Mouse (Mus musculus) inflammation-experienced regulatory T-cells, adult 6 months (primary cell): ENCODE results near the gene Cpvl. TPM values are rescaled to one million over a fixed set of nuclear protein-coding genes. Genes with fewer than 3 reads are reported as not detected.

ENCODE experiments used
- ATAC-seq: one replicate; pipeline ENCODE4 v1.8.0; 2017
- polyA plus RNA-seq, 3 experiments: library from polyadenylated mRNA; unstranded; fragments of 100-300 nt; shearing (Covaris generic); gene quantifications; one replicate each; pipeline ENCODE4 v1.2.1; 2017

The Cpvl gene
- polyA plus RNA-seq = not detected

DNA sequence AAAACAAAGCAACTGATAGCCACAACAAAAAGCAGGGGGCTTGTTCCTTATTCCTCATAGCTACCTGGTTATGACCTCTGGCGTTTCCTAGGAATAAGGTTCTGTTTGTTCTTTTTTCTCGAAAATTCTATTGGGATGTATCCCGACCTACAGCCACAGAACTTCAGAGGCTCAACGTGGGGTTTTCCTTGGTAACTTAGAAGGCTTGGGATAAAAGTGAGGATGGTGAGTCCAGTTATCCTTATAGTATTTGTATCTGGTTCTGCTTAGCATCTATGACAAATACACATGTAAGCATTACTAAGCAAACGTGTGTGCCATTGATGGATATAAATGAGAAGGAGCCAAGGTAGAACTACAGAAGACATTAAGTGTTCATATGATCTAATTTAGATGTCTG is at the start of gene Cpvl:
Cpvl (minus strand) TSS at position 101 of the 400 bp plus-strand sequence.
- no peak for ATAC-seq

DNA sequence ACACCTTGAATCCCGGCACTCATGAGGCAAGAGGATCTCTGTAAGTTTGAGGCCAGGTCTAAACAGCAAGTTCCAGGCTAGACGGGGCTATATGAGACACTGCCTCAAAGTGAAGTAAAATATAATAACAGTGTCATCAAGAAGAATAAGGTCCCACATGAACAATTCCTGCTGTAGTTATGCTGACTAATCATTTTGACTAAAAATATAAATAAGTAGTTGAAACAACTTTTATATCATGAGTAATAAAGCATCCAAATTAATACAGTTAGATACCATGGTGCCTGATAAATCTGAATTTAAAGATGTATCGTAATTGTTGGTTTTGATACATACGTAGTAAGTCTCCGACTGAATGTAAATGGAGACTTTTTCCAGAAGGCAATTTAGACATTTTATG is 45.4 kb upstream of the Cpvl start:
- no peak for ATAC-seq

DNA sequence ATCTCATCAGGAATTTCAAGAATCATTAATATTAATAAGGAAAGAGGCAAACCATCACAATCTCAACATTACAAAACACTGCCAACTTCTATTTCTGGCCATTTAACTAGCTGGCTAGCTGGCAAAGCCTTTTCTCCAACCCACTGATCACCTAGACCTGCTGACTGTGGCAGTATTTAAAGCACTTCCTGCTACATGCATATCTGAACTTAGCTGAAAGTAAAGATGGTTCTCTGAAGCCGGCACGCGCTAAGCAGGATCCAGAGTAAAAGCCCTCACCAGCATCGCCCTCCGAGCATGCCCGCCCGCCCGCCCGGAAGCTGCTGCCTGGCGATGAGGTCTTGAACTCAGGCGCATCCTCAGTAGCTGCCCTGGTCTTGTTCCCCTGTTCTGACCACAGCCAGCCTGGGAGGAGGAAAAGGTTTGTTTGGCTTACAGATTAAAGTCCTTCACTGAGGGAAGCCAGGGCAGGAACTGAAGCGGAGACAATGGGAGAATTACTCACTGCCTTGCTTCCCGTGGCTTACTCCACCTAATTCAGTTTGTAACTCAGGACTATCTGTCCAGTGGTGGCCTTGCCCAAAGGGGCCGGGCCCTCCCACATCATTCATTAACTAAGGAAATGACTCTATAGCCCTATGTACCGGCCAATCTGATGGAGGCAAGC is 42.8 kb upstream of the Cpvl start:
- ATAC-seq = peak; percentile 58

- no peak for ATAC-seq
These were observed 40.4 kb upstream of the Cpvl start for GRCm38 (mm10) chr6:54018861-54019260.

- ATAC-seq = no peak
These were observed 39.6 kb upstream of the Cpvl start for GRCm38 (mm10) chr6:54018038-54018437.

DNA sequence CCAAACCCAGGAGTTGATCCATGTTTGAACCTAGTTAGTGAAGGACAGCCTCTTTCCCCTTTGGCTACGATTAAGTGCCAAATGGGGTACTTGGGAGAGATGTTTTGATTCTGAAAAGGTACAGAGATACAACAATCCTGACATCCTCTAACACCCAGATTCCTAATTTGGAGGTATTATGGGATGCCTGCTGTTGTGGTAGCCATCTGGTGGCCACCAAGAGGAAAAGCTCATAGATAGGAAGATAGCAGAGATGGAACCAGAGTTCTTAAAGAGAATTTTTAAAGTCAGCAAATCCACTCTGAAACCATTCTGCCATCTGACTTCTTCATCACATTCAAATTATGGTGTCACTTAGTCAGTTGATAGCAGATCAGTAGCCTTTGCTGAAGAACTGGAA is 33.7 kb upstream of the Cpvl start:
- no peak for ATAC-seq

GRCm38 (mm10) chr6:54010362-54010761 is 31.9 kb upstream of the Cpvl start:
- no peak for ATAC-seq

- ATAC-seq = no peak
These were observed 30.8 kb upstream of the Cpvl start for GRCm38 (mm10) chr6:54009293-54009692.

- no peak for ATAC-seq
These were observed 30.1 kb upstream of the Cpvl start for GRCm38 (mm10) chr6:54008448-54009120.

- no peak for ATAC-seq
These were observed 26.8 kb upstream of the Cpvl start for GRCm38 (mm10) chr6:54005302-54005701.

GRCm38 (mm10) chr6:53996226-53996955 is 17.9 kb upstream of the Cpvl start:
- no peak for ATAC-seq

DNA sequence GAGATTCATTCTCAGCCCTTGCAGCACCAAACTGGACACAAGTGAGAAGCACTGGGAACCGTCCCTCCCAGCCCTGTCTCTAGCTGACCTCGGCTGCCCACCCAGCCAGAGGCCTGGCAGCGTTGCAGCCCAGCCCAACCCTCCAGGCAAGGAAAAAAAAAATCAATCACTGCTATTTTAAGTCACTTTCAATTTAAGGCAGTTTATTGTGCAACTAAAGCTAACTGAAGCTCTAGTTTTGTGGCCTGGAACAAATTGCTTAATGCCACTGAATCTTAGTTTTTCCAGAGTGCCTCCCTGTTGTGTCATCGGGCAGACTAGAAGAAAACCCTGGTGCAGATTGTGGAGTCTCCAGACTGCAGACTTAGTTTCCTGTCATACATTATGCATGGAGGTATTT is 17.0 kb upstream of the Cpvl start:
- ATAC-seq = no peak

- no peak for ATAC-seq
These were observed 13.9 kb upstream of the Cpvl start for GRCm38 (mm10) chr6:53992386-53992785.

DNA sequence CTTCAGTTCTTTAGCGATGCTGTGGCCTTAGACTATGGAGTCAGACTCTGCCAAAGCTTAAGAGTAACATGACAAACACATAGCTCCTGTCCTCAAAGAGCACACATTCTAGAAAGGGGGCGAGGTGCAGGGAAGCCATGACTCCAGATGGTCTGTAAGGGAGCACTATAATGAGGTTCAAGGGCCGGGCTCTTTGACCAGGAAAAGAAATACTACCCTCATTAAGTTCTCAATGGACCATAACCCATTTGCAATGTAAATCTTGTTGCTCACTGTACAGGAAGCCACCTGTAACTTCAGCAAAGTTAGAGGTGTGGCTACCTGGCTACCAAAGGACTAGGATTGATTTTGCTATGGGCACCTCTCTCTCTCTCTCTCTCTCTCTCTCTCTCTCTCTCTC is 8.8 kb upstream of the Cpvl start:
- ATAC-seq = no peak

DNA sequence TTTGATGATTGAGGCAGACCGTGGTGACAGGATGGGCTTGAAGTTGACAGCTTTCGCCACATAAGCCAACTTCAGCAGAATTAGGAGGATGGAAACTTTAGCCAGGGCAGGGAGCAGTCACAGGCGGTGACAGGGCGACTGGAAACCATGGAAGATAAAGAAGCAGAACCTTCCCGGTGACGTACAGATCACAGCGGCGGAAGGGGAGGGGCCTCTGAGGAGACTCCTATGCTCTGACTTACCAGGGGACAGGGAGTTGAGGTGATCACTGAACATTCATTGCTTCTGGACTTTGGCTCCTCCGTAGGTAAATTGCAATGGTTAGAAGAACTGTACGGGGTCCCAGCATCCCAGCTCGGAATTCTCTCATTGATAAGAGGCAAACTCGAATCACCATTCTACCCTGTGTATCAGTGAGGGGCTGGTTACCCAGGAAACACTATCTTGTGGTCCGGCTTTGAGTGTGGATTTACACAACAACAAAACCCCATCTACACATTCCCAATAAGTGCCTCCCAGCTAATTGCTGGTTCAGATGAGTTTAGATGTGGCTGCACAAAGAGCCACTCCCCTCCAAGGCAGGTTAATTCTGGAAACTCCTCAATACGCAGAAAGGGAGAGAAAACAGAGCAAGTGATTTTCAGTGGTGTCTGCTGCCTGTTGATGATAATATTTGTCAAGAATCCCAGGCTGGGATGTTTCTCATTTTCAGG is 8.0 kb upstream of the Cpvl start:
- ATAC-seq = no peak

DNA sequence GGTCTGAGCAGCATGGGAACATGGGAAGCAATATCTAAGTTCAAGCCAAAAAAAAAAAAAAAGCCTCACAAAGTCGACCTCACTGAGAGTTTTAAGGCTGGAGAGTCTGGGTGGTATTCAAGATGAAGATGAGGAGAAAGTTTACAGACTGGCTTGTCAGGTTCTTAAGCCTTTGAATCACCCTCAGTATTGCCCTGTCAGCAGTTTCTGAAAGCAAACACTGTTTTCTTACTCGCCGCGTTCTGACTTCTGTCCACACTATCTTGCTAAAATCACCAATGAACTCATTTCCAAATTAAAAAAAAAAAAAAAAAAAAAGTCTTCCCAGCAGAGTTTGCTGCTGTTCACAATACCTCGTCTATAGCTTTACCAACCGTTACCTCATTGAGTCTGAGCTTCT is 5.3 kb upstream of the Cpvl start:
- ATAC-seq = no peak

DNA sequence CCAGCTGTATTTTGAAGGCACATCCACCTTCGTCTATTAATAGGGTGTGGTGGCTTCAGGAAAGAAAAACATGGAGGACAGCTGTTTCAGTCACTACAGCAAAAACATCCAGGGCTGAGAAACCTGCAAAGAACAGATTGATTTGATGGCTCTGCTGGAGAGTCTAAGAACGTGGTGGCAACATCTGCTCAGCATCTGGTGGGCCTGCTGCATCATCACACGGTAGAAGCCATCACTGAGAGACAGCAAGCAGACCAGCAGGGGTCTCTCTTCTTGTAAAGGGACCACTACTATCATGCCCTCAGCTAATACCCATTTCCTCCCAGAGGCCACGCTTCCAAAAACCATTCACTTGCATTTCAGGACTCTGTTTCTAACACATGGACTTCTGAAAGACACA is 4.1 kb upstream of the Cpvl start:
- ATAC-seq = no peak

DNA sequence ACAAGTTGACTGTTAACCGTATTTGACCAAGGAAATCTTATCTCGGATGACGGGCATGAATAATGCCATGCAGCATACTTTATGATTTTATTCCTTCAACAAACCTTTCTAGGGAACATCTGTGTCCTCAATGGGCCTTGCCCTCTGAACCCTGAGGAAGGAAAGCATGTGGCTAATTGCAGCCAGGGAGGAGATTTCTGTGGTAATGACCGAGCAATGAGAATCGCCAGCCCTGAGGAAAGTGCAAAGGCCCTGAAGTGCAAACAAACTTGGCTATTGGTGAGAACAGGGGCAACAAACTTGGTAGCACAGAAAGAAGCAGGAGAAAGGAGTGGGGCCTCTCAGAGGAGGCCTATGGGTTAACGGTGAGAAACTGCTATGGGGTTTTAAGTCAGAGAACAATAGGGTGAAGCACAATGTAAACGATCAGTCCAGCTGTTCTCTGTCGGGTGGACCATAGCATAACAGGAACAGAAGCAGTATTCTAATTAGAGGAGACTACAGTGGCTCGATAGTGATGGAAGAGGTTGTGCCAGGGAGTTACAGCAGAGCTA is 3.7 kb upstream of the Cpvl start:
- ATAC-seq = no peak

GRCm38 (mm10) chr6:53980817-53981480 is 2.5 kb upstream of the Cpvl start:
- no peak for ATAC-seq

GRCm38 (mm10) chr6:53974040-53974439 is 4.4 kb downstream of the Cpvl start:
- no peak for ATAC-seq

- no peak for ATAC-seq
These were observed 5.0 kb downstream of the Cpvl start for GRCm38 (mm10) chr6:53973468-53973867.

DNA sequence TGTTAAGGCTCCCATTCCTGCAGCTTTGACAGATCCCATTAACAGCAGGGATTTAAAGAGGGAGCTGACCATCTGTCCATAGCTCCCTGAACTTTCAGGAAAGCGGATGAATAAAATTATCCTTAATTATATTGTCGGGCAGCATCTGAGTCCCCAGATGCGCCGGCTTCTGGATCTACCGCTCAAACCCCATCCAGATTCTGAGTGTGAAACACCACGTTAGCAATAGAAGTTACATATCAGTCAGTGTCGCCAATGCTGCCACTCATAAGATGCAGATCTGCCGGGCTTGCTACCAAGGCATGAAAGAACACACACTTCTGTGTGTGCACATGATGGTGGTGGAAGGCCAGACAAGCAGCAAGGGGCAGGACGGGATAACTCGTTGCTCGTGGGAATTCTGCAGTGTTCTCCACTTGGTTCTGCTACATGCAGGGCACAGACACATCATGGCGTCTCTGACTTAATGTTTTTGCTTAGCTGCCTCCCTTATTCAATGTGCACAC is 6.2 kb downstream of the Cpvl start:
- no peak for ATAC-seq
